Mouse (Mus musculus): ENCODE data around the gene Slc25a38.
A peak's percentile ranks its signal among the peaks of the same experiment; 100 is the strongest.

Gene Slc25a38

GRCm38 (mm10) chr9:120149222-120149828 is 39.2 kb downstream of the Slc25a38 start, which contains the start of gene Mobp:
TSS of gene Mobp (plus strand) at chr9:120149707.
- no peak for DNase-seq

- no peak for DNase-seq
Observed at GRCm38 (mm10) chr9:120151152-120151551, 41.0 kb downstream of the Slc25a38 start.

GRCm38 (mm10) chr9:120151906-120152399 is 41.8 kb downstream of the Slc25a38 start:
- DNase-seq, result no peak

- DNase-seq, result no peak
Observed at GRCm38 (mm10) chr9:120158047-120158446, 47.9 kb downstream of the Slc25a38 start.

- no peak for DNase-seq
Observed at GRCm38 (mm10) chr9:120163862-120164261, 53.7 kb downstream of the Slc25a38 start.

GRCm38 (mm10) chr9:120167826-120168225 is 57.7 kb downstream of the Slc25a38 start:
- no peak for DNase-seq

GRCm38 (mm10) chr9:120171295-120171694 is 61.1 kb downstream of the Slc25a38 start:
- peak; percentile 48 to 70 for DNase-seq
